Mouse (Mus musculus) heart, embryonic 14.5 days (tissue): ENCODE results near the gene Serpina9. TPM values are rescaled to one million over a fixed set of nuclear protein-coding genes. Genes with fewer than 3 reads are reported as not detected.

ENCODE experiments used
- ATAC-seq: fragments of 200-750 bp; cut with Nextera tagmentation; 2 replicates; pipeline ENCODE4 v1.8.0; 2017; ENCODE audit warnings: low read depth, moderate TSS enrichment; ENCODE audit not compliant: insufficient number of reproducible peaks, insufficient read depth, low FRiP score
- H3K27ac ChIP-seq, 2 experiments: fragments of 200-500 bp in 1 of 2; fragments of 300-500 bp in 1 of 2; sonication (generic) in 1 of 2; replicated peaks in 1 of 2; 2 replicates each; pipeline ENCODE4 v1.5.1; 2012 to 2014; ENCODE audit warnings: low read depth in 2 of 2, low read length in 2 of 2, control low read depth in 1 of 2, mild to moderate bottlenecking in 1 of 2, mixed read lengths in 1 of 2; ENCODE audit not compliant: control insufficient read depth in 1 of 2, insufficient read depth in 1 of 2
- H3K27me3 ChIP-seq: fragments of 300-500 bp; sonication (generic); 2 replicates; pipeline ENCODE4 v1.6.1; 2014; ENCODE audit warnings: mild to moderate bottlenecking, low read length, control low read depth; ENCODE audit not compliant: control insufficient read depth, insufficient read depth
- H3K36me3 ChIP-seq: fragments of 300-500 bp; sonication (generic); 2 replicates; pipeline ENCODE4 v1.6.1; 2014; ENCODE audit warnings: mild to moderate bottlenecking, control low read depth, low read length, mixed read lengths; ENCODE audit not compliant: control insufficient read depth, insufficient read depth
- H3K4me1 ChIP-seq, 2 experiments: fragments of 200-500 bp in 1 of 2; fragments of 300-500 bp in 1 of 2; sonication (generic) in 1 of 2; 2 replicates each; pipeline ENCODE4 v1.6.1; 2012 to 2014; ENCODE audit warnings: low read length in 2 of 2, control low read depth in 1 of 2, mixed read lengths in 1 of 2; ENCODE audit not compliant: control insufficient read depth in 2 of 2, insufficient read depth in 2 of 2
- H3K4me2 ChIP-seq: fragments of 300-500 bp; sonication (generic); 2 replicates; pipeline ENCODE4 v1.6.1; 2014; ENCODE audit warnings: mild to moderate bottlenecking, low read length
- H3K4me3 ChIP-seq, 2 experiments: fragments of 200-500 bp in 1 of 2; fragments of 300-500 bp in 1 of 2; sonication (generic) in 1 of 2; 2 replicates each; pipeline ENCODE4 v1.5.1; 2012 to 2014; ENCODE audit warnings: low read length in 2 of 2, mild to moderate bottlenecking in 2 of 2, control low read depth in 1 of 2, low read depth in 1 of 2, moderate library complexity in 1 of 2; ENCODE audit not compliant: control insufficient read depth in 1 of 2, insufficient read depth in 1 of 2
- H3K9ac ChIP-seq: fragments of 300-500 bp; sonication (generic); 2 replicates; pipeline ENCODE4 v1.6.1; 2014; ENCODE audit warnings: mild to moderate bottlenecking, low read length
- H3K9me3 ChIP-seq: fragments of 300-500 bp; sonication (generic); 2 replicates; pipeline ENCODE4 v1.6.1; 2016; ENCODE audit warnings: low read length, control low read depth; ENCODE audit not compliant: control insufficient read depth
- WGBS: fragments of 180-500 bp; shearing (Covaris S2); extraction: QIAGEN DNeasy Blood & Tissue Kit; methylation state at CpG from one replicate; pipeline ENCODE4 v1.1.7; 2014; 5-methylcytosine and 5-hydroxymethylcytosine counted together
- polyA plus RNA-seq: library from polyadenylated mRNA; unstranded; fragments of >200 nt; fragmentation: Nextera tagmentation; extraction: Ambion mirVana; gene quantifications from 2 replicates; pipeline ENCODE4 v1.2.1, GENCODE M21; 2014

The Serpina9 gene
- 0.27 and 0.36 TPM in 2 replicates for polyA plus RNA-seq

DNA sequence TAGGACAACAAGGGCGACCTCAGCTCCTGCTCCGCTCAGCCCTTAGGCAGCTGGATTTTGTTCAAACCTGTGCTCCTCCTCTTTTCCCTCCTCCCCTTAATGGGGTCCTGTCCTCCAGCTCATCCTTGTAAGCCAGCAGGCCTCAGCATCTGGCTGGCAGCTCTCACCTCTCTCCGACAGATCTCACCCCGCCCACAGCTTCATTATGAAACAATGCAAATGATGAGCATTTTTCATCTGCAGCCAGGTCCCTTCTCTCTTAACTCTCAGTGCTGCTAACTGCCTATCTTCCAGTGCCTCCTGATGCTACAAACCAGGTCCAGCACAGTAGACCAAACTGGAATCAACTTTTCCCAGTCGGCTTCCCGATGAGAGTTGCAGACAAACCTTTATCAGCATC, at the start of gene Serpina9:
Gene Serpina9 (minus strand): TSS at position 136 of the 400 bp plus-strand sequence.
- Histone ChIP-seq H3K27ac (no peak within 1 kb of the TSS), H3K9me3 (0 out of 2 replicates have a peak, but pooled peaks cover 2% of the 10 kb centered on the region), H3K27me3 (peaks cover 5% of the 10 kb centered on the region), H3K4me3 (no peak within 1 kb of the TSS), H3K9ac (no peak within 1 kb of the TSS), H3K4me1 (peaks cover 0 to 2% of the 10 kb centered on the region in 2 experiments; a peak in 1 of 4 replicates), H3K4me2 (no peak within 1 kb of the TSS), H3K36me3 (no peaks in the 10 kb centered on the region)
- ATAC-seq = no peak
- WGBS = 78% methylated on average over 6 of the region's 6 CpGs

DNA sequence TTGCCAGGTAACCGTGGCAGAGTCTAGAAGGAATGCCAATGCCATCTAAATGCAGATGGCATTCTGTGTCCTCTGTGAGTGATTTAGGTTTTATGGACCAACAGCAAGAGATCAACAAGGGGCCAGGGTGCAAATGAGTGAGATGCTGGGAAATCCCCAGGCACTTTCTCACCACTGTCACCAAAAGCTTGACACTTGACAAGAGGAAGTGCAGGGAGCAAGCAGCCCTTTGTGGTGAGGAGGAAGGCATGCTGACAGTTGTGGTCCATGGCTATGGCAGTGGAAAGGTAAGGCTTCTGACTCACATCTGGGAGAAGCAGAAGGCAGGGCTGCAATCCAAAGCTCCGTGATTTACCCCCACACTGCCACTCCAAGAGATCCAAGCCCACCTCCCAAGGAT, 48.3 kb upstream of the Serpina9 start:
- Histone ChIP-seq H3K4me3 (no peak overlapping the region), H3K9ac (no peak overlapping the region), H3K36me3 (no peaks in the 10 kb centered on the region), H3K4me2 (no peak overlapping the region), H3K9me3 (no peaks in the 10 kb centered on the region), H3K27ac (no peak overlapping the region), H3K4me1 (peaks cover 6% of the 10 kb centered on the region in 2 experiments), H3K27me3 (peaks cover 31% of the 10 kb centered on the region)
- 37% methylated on average over 2 of the region's 2 CpGs for WGBS
- ATAC-seq = no peak

DNA sequence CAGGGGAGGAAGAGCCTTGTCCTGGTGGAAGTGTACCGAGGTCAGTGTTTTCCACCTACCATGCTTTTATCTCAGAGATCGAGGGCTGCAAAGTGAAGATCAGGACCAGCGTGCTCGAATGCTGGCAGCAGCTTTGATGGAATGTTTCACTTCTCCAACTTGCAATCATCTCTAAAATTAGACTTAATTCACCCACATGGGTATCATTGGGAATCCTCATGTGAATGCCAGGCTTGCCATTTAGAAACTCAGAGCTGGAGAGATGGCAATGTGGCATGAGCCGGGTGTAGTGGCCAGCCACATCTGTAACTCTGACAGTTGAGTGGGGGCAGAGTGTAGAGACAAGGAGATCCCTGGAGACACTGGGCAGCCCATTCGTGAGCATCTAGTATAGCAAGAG, 46.6 kb upstream of the Serpina9 start:
- WGBS = 46% methylated on average over 6 of the region's 6 CpGs
- Histone ChIP-seq H3K36me3 (no peaks in the 10 kb centered on the region), H3K4me2 (no peak overlapping the region), H3K9me3 (no peaks in the 10 kb centered on the region), H3K9ac (no peak overlapping the region), H3K4me3 (no peak overlapping the region), H3K27ac (no peak overlapping the region), H3K27me3 (peaks cover 44% of the 10 kb centered on the region), H3K4me1 (peaks cover 6% of the 10 kb centered on the region in 2 experiments)
- no peak for ATAC-seq

DNA sequence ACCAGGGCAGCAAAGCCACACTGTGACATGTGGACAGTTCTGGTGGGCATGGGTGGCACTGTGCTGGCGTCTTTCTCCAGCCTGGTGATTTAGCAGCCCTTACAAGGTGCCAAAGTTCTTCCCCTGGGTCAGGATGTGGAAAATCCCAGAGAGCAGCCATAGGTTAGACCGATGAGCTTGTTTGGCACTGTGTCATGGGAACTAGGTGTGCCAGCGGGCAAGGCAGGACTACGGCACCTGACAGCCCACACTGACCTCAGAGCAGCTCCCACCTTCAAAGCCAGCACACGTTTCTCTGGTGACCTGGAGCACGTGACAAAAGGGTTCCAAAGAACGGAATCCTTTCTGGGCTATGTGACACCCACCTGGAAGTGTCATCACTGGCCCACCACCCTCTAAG, 44.0 kb upstream of the Serpina9 start:
- H3K4me3 ChIP-seq = no peak overlapping the region
- peaks cover 6% of the 10 kb centered on the region in 2 experiments for H3K4me1 ChIP-seq
- ATAC-seq = no peak
- H3K9ac ChIP-seq = 0 out of 2 replicates have a peak overlapping the region, but pooled peaks have one; percentile 11
- no peaks in the 10 kb centered on the region for H3K9me3 ChIP-seq
- H3K27ac ChIP-seq = peak overlapping the region; percentile 25 to 61; a peak in 3 of 4 replicates
- peaks cover 46% of the 10 kb centered on the region for H3K27me3 ChIP-seq
- 74% methylated on average over 7 of the region's 7 CpGs for WGBS
- H3K4me2 ChIP-seq = no peak overlapping the region
- H3K36me3 ChIP-seq = no peaks in the 10 kb centered on the region

DNA sequence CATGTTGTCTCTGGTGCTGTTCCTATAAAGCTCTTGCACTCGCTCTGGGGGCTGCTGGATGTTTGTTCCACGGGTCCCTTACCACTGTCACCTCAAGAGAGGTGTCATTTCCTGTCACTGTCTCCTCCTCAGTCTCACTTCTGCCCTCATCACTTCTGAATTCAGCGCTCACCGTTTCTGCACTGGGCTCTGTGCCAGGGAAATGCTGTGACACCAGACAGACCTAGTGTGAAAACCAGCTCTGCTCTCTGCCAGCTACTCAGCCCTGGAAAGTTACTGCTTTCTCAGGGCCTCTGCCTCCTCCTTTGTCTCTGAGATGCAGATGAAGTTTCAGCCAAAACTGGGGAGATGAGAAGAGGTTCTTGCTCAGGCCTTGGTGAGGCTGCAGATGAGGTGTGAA, 43.5 kb upstream of the Serpina9 start:
- Histone ChIP-seq H3K9me3 (no peaks in the 10 kb centered on the region), H3K4me3 (no peak overlapping the region), H3K27me3 (peaks cover 44% of the 10 kb centered on the region), H3K4me2 (no peak overlapping the region), H3K4me1 (peaks cover 6% of the 10 kb centered on the region in 2 experiments), H3K36me3 (no peaks in the 10 kb centered on the region), H3K9ac (0 out of 2 replicates have a peak overlapping the region, but pooled peaks have one; percentile 11), H3K27ac (peak overlapping the region; percentile 25 to 61; a peak in 3 of 4 replicates)
- WGBS = 5% methylated on average over 4 of the region's 4 CpGs
- ATAC-seq = no peak

DNA sequence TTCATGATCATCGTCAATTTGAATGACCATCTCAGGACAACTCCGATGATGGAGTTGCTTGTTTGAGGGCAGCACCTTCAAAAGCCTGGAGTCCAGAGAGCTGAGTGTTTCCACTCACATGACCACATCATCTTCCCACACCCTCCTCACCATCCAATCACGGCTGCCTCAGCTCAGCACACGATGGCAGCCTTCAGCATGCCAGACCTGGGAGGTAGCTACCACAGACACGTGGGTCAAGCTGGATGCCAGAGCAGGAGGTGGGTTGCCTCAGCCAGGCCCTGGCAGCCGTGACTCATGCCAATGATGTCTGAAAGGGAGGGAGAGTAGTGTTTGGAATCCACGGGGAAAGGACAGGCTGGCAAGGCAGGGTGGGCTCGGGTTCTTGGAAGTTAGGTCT, 42.2 kb upstream of the Serpina9 start:
- H3K9ac ChIP-seq = no peak overlapping the region

DNA sequence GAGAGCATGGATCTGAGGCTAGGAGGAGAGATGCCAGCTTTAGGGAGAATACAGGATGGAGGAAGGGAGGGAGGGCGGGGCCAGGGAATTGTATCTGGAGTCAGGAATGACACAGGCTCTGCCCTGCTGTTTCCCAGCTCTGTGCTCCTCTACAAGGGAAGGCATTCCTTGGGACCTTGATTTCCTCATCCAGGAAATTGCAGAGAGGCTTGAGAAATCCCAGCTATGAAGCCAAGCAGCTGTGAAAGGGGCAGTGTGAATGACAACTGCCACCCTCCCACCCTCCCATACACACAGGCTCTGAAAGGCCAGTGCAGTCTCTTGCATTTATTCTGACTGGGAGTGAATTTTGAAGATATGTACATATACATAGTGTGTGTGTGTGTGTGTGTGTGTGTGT, 40.4 kb upstream of the Serpina9 start:
- Histone ChIP-seq H3K4me1 (peaks cover 6% of the 10 kb centered on the region in 2 experiments), H3K36me3 (no peaks in the 10 kb centered on the region), H3K4me2 (no peak overlapping the region), H3K9me3 (no peaks in the 10 kb centered on the region), H3K27me3 (peaks cover 19% of the 10 kb centered on the region), H3K27ac (no peak overlapping the region), H3K4me3 (no peak overlapping the region), H3K9ac (no peak overlapping the region)
- ATAC-seq = no peak
- 50% methylated on average over 1 of the region's 1 CpGs for WGBS

More for the DNA sequence above, 42.2 kb upstream of the Serpina9 start:
- peaks cover 33% of the 10 kb centered on the region for H3K27me3 ChIP-seq
- H3K4me2 ChIP-seq = no peak overlapping the region
- 73% methylated on average over 8 of the region's 8 CpGs for WGBS
- H3K4me1 ChIP-seq = peaks cover 6% of the 10 kb centered on the region in 2 experiments
- no peaks in the 10 kb centered on the region for H3K9me3 ChIP-seq
- H3K4me3 ChIP-seq = no peak overlapping the region
- ATAC-seq = no peak
- H3K36me3 ChIP-seq = no peaks in the 10 kb centered on the region
- no peak overlapping the region for H3K27ac ChIP-seq

DNA sequence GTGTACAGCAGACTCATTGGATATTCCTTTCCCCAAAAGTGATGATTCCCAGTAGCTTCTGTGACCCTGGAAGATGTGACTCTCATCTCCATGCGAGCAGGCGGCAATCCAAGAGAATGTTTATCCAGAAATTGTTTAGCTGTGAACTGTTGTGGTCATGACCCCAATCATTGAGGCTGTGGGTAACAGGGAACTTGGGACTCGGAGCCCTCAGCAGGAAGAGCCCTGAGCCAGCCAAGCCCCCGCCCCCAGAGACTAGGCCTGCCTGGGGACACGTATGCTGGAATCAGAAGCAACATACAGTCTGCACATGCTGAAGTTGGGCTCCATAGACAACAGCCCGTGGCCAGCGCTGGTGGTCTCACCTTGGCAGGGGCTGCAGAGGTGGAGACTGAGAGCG, 32.2 kb upstream of the Serpina9 start:
- WGBS = 82% methylated on average over 8 of the region's 8 CpGs
- no peak overlapping the region for H3K9ac ChIP-seq
- no peaks in the 10 kb centered on the region for H3K36me3 ChIP-seq
- no peak overlapping the region for H3K4me2 ChIP-seq
- no peak overlapping the region for H3K27ac ChIP-seq
- ATAC-seq = no peak
- no peaks in the 10 kb centered on the region for H3K4me1 ChIP-seq
- H3K27me3 ChIP-seq = no peaks in the 10 kb centered on the region
- H3K4me3 ChIP-seq = no peak overlapping the region
- no peaks in the 10 kb centered on the region for H3K9me3 ChIP-seq
